Mouse (Mus musculus) spleen, adult 2 months (tissue): ENCODE measurements around the gene Tmem189. TPM values are rescaled to one million over a fixed set of nuclear protein-coding genes. Genes with fewer than 3 reads are reported as not detected.

Experiments used
- DNase-seq, 2 experiments: peaks; one replicate each; pipeline versions ENCODE4 v3.0.0 to v3.0.0-alpha.2; 2012 to 2021; ENCODE audit warnings: low spot score in 2 of 2, low read depth in 1 of 2
- H3K27ac ChIP-seq: fragments of 200-500 bp; 2 replicates; pipeline ENCODE4 v1.5.1; 2012; ENCODE audit warnings: low read length, inconsistent platforms; ENCODE audit not compliant: insufficient read depth
- H3K27me3 ChIP-seq: fragments of 200-500 bp; 2 replicates; pipeline ENCODE4 v1.6.1; 2012; ENCODE audit warnings: mild to moderate bottlenecking, moderate library complexity, low read length, inconsistent platforms; ENCODE audit not compliant: control insufficient read depth, insufficient read depth
- H3K36me3 ChIP-seq: fragments of 200-500 bp; 2 replicates; pipeline ENCODE4 v1.6.1; 2012; ENCODE audit warnings: mild to moderate bottlenecking, low read length, inconsistent platforms; ENCODE audit not compliant: control insufficient read depth, insufficient read depth
- H3K4me1 ChIP-seq: fragments of 200-500 bp; 2 replicates; pipeline ENCODE4 v1.6.1; 2011; ENCODE audit warnings: inconsistent platforms; ENCODE audit not compliant: control insufficient read depth, insufficient read depth, insufficient read length
- H3K4me3 ChIP-seq: fragments of 200-500 bp; 2 replicates; pipeline ENCODE4 v1.5.1; 2011; ENCODE audit warnings: mild to moderate bottlenecking, inconsistent platforms; ENCODE audit not compliant: insufficient read depth, insufficient read length; ENCODE audit errors: extremely low read depth
- CTCF ChIP-seq: fragments of 200-500 bp; IDR thresholded peaks from 2 replicates; pipeline ENCODE4 v1.5.1; 2011; ENCODE audit warnings: mild to moderate bottlenecking, inconsistent platforms; ENCODE audit not compliant: insufficient read depth, insufficient read length, insufficient replicate concordance; ENCODE audit errors: extremely low read depth
- POLR2A ChIP-seq: fragments of 200-500 bp; IDR thresholded peaks from 2 replicates; pipeline ENCODE4 v1.6.1; 2011; ENCODE audit warnings: low read depth, low read length, inconsistent platforms
- WGBS: fragments of 180-500 bp; shearing (Covaris S2); methylation state at CpG from one replicate; pipeline ENCODE4 v1.1.7; 2018; 5-methylcytosine and 5-hydroxymethylcytosine counted together
- polyA plus RNA-seq: library from polyadenylated mRNA; depleted of rRNA; stranded (reverse); fragments of >200 nt; gene quantifications from 2 replicates; pipeline ENCODE4 v1.2.3, GENCODE M21; 2012

The Tmem189 gene
- polyA plus RNA-seq, 1 experiment: 90.7 TPM

DNA sequence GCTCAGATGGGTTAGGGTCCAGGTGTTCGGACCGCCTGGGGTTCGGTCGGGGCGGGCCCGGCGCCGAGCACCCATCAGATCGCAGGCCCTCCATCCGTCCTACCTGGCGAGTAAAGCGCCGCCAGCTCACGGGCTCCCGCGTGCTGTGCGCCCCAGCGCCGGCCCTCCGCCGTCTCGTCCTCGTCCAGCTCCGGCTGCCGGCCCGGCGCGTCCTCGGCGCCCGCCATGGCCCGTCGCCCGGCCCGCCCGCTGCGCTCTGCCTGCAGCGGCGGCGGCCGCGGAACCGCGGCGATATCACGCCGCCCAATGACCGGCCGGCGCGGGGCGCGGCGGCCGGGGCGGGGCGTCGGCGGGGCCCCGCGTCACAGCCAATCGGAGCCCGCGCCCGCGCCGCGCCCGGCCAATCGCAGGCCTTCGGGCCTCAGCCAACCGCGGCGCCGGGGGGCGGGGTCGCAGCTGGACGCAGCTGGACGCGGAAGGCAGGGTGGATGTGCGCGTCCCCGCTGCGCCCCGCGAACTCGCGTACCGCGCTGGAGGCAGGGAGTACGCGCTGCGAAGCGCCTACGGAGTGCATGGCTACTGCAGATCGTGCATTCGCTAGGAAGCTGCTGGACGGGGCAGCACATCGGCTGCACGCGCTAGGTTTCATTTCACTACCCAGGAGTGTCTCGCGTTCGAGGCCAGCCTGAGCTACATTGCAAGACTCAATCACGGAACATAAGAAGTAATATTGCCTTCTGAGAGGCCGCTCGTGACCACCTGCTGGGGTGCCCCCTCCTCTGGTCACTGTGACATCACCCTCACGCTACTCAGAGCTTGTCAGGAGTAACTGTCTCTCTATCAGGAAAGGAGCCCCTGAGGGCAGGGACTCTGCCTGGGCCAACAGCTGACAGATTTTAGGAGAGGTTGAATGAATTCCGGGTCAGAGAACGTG lies 28.1 kb downstream of the Tmem189 start, which contains the start of gene Gm20431:
Gm20431 (minus strand) TSS at position 227 of the 934 bp plus-strand sequence.
- no peaks in the 10 kb centered on the region for H3K27me3 ChIP-seq
- 2% methylated on average over 109 of the region's 110 CpGs for WGBS
- peak; percentile 80; the same call in 1 of the 2 replicates for TF ChIP-seq POLR2A
- no peak for TF ChIP-seq CTCF
- H3K27ac ChIP-seq: peak within 1 kb of the TSS; percentile 64
- H3K4me3 ChIP-seq: peak within 1 kb of the TSS; percentile 82
- peaks cover 38% of the 10 kb centered on the region; the same call in 1 of the 2 replicates for H3K4me1 ChIP-seq
- no peaks in the 10 kb centered on the region for H3K36me3 ChIP-seq
- DNase-seq: peak; percentile 79 to 94

DNA sequence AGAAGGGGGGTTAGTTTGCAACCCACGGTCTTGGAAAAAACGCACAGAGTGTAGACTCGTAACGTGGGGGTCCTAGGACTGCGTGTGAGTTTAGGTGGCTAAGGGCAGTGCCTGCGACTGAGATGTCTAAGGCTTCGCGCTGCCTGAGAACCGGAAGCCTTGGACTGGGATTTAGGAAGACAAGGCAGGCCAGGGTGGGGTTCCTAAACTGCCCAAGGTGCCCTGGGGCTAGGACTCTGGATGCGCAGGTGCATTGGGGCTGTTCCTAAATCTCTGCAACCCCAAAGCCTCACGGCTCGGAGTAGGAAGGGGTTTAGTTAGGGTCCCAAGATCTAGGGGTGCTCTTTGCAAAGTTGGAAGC lies 29.0 kb downstream of the Tmem189 start:
- peak overlapping the region; percentile 64; the same call in 1 of the 2 replicates for H3K27ac ChIP-seq

DNA sequence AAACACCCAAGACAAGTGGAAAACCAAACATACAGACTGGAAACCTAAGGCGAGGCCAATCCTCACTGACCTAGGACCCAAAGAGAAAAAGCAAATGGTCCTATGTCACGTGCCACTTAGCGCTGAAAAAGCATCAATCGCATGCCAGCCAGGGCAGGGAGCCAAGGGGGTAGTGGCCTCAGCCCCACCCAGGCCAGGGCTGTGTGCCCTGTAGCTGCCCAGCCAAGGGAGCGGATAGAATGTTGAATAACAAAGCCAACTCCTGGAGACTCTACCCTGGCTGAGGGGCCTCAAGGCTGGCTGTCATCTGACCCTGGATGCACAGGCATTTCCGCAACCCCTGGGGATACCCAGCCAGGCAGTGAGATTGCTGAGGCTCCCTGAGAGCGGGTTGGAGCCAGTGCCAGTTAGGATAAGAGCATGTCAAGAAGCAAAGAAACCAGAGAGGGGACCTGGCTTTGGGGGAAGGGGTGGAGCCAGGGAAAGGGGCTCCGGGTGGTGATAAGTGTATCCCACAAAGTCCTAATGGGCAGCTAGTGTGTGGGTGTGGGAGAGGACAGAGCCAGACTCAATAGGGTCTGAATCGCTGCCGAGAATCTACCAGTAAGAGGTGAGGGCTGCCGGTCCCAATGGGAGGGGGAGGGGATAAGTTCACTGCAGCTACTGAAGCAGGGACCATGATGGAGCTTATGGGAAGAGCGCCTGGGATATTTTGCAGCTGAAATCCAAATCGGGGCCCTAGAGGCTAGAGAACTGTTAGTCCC lies 29.6 kb downstream of the Tmem189 start:
- no peak for DNase-seq
- Histone ChIP-seq H3K27ac (no peak overlapping the region; the same call in 1 of the 2 replicates), H3K4me1 (peaks cover 42% of the 10 kb centered on the region; the same call in 1 of the 2 replicates), H3K36me3 (no peaks in the 10 kb centered on the region), H3K4me3 (peak overlapping the region; percentile 82; the same call in 1 of the 2 replicates), H3K27me3 (no peaks in the 10 kb centered on the region)
- 48% methylated on average over 13 of the region's 13 CpGs for WGBS
- no peak for TF ChIP-seq POLR2A
- TF ChIP-seq CTCF: no peak

More for the DNA sequence above, 29.0 kb downstream of the Tmem189 start:
- no peak for DNase-seq
- TF ChIP-seq CTCF (no peak), POLR2A (no peak)
- H3K27me3 ChIP-seq: no peaks in the 10 kb centered on the region
- no peaks in the 10 kb centered on the region for H3K36me3 ChIP-seq
- H3K4me3 ChIP-seq: peak overlapping the region; percentile 82
- WGBS: 5% methylated on average over 12 of the region's 12 CpGs
- H3K4me1 ChIP-seq: peaks cover 42% of the 10 kb centered on the region; the same call in 1 of the 2 replicates

DNA sequence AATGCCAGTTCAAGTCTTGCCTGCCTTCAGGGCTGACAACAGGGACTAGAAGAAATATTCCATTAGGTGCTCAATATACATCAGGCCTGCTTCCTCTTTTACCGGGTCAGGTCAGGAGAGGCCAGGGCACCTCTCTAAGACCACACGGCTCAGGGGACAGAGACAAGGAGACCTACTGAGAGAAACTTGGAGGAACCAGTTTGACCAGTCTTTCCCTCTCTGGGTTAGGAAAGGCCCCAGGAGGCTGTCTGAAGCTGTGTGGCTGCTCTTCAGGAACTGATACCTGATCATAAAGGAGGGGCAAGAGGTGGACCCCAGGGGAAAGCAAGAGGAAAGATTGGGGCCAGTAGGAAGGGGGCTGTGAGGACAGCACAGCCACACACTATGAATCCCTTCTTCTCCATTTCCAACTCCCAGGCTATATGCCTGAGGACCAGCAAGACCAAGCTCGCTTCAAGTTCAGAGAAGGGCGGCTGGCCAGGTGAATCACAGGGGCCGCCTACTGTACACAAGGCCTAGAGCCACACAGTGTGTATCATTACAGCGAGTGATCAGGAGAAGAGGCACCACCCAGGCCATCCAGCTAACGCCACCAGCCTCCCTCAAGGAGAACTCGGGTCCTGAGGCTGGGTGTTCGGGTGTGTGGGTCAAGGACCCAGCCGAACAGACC lies 30.3 kb downstream of the Tmem189 start:
- WGBS: 71% methylated on average over 10 of the region's 10 CpGs

DNA sequence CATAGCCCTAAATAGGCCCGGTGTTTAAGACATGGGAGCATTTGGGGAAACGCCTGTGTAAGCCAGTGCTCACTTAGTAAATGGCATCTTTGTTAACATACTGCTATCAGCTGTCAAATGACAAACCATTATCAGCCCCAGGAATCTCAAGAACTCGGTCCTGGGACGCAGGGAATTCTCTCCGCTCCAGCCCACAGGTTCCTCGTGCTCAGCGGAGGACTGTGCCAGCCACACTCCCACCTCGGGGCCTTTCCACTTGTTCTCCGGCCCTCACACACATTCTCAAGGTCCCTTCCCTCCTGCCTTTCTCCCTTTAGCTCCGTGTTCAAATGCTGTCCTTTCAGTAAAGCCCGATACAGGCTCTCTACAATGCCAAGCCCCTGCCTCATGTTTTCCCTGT lies 30.9 kb downstream of the Tmem189 start:
- no peak for DNase-seq
- Histone ChIP-seq H3K27me3 (no peaks in the 10 kb centered on the region), H3K36me3 (peaks cover 9% of the 10 kb centered on the region), H3K27ac (no peak overlapping the region), H3K4me1 (peaks cover 42% of the 10 kb centered on the region; the same call in 1 of the 2 replicates), H3K4me3 (no peak overlapping the region)
- WGBS: 85% methylated on average over 11 of the region's 11 CpGs
- no peak for TF ChIP-seq CTCF
- TF ChIP-seq POLR2A: no peak

More for the DNA sequence above, 30.3 kb downstream of the Tmem189 start:
- H3K36me3 ChIP-seq: peaks cover 3% of the 10 kb centered on the region
- peaks cover 42% of the 10 kb centered on the region; the same call in 1 of the 2 replicates for H3K4me1 ChIP-seq
- no peaks in the 10 kb centered on the region for H3K27me3 ChIP-seq
- no peak overlapping the region for H3K4me3 ChIP-seq
- TF ChIP-seq CTCF (no peak), POLR2A (no peak)
- DNase-seq: no peak
- no peak overlapping the region for H3K27ac ChIP-seq

DNA sequence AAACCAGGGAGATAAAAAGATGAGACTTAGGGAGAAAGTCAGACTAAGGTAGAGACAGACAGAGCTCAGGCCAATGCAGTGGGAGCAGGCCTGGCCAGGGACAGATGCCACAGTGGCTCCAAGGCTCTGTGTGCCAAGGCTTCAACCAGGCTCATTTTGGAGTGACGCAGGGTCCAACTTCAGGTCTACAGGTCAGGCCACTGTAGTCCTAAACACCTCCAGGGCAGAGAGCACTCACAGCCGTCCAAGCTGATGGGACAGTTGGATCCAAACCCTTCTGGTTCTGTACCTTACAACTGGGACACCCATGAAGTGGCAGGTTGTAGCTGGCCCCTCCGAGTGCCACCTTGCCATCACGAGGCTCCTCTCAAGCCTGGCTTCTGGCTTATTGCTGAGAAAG lies 31.6 kb downstream of the Tmem189 start:
- WGBS: 83% methylated on average over 4 of the region's 4 CpGs
- Histone ChIP-seq H3K27me3 (no peaks in the 10 kb centered on the region), H3K36me3 (peaks cover 15% of the 10 kb centered on the region), H3K4me1 (peaks cover 42% of the 10 kb centered on the region; the same call in 1 of the 2 replicates), H3K4me3 (no peak overlapping the region), H3K27ac (peak overlapping the region; percentile 96)
- TF ChIP-seq CTCF: no peak
- no peak for TF ChIP-seq POLR2A
- DNase-seq: no peak
